Mouse (Mus musculus): ENCODE data around the gene Osgin1. TPM values are rescaled to one million over a fixed set of nuclear protein-coding genes. Genes with fewer than 3 reads are reported as not detected.

Gene Osgin1
- polyA plus RNA-seq, 1 experiment from 2014 or later, result 3.8 TPM

DNA sequence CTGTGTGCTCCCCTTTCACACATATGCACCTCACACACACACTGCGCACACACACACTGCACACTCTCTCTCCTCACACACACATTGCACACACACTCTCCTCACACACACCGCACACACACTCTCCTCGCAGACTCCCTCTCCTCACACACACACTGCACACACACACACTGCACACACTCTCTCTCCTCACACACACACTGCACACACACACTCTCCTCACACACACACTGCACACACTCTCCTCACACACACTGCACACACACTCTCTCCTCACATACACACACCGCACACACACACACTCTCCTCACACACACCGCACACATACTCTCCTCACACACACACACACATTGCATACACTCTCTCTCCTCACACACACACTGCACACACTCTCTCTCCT, 29.3 kb upstream of the Osgin1 start:
- WGBS, result 92% methylated on average over 5 of the region's 5 CpGs
- Histone ChIP-seq H3K9ac (no peak overlapping the region), H3K27ac (no peak overlapping the region), H3K9me3 (no peaks in the 10 kb centered on the region), H3K4me3 (replicated peaks) (no peak overlapping the region), H3K4me2 (replicated peaks) (no peak overlapping the region), H3K27me3 (replicated peaks) (no peaks in the 10 kb centered on the region), H3K4me1 (replicated peaks) (0 out of 2 replicates have a peak, but pooled peaks cover 4% of the 10 kb centered on the region), H3K36me3 (peaks cover 13% of the 10 kb centered on the region; the same call in 1 of the 2 replicates)
- no peak for ATAC-seq

DNA sequence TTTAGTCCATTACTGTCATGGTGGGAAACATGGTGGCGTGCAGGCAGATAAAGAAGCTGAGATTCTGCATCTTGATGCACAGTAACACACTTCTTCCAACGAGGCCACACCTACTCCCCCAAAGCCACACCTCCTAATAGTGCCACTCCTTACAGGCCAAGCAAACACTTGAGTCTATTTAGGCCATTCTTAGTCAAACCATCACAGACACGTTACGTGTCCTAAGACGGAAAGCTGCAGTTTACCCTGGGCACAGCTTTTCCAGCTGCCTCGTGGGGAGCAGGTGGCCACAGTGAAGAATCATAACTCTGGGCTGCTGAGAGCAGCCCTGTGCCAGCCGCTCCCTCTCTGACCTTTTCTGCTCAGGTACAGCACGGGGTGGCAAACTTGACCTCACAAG, 25.6 kb upstream of the Osgin1 start:
- Histone ChIP-seq H3K36me3 (peaks cover 18% of the 10 kb centered on the region; the same call in 1 of the 2 replicates), H3K4me1 (replicated peaks) (peaks cover 4% of the 10 kb centered on the region; the same call in 1 of the 2 replicates), H3K27ac (no peak overlapping the region), H3K9ac (no peak overlapping the region), H3K9me3 (no peaks in the 10 kb centered on the region), H3K4me3 (replicated peaks) (no peak overlapping the region), H3K27me3 (replicated peaks) (no peaks in the 10 kb centered on the region), H3K4me2 (replicated peaks) (no peak overlapping the region)
- WGBS, result 81% methylated on average over 8 of the region's 8 CpGs
- ATAC-seq, result no peak

DNA sequence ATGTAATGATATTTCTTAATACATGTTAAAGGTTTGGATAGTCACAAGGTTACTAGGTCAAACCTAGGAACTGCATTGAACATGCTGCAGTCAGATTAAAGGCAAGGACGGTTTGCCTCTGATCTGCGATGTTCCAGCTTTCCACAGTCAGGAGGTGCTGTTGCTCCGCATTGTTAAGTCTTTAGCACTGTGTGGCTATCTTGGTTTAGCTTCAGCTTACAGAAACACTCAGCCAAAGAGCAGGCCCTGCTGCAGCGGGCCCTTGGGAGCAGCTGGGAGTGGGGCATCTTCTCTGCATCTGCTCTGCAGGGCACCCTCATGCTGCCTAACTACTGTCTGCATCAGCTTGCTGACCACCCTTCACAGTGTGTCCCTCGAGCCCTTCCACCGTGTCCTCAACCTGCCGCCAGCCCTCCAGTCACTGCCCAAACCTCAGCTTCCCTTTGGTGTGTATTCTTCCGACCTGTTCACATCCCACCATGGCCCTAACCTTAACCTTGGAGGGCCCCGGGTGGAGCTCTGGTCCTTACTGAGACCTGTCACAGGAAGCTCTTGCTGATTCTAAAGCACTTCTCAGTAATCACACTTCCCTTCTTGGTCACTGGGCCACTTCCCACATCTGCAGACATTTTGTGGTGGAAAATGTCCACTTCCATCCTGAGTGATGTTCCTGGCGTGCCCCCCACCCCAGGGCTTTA, 21.7 kb upstream of the Osgin1 start:
- Histone ChIP-seq H3K27me3 (replicated peaks) (no peaks in the 10 kb centered on the region), H3K27ac (no peak overlapping the region)
- ATAC-seq, result peak; percentile 5; the same call in 1 of the 2 replicates

GRCm38 (mm10) chr8:119412735-119413498, 21.0 kb upstream of the Osgin1 start:
- peak overlapping the region; percentile 54 for H3K9ac ChIP-seq

More for the DNA sequence above, 21.7 kb upstream of the Osgin1 start:
- H3K4me1 ChIP-seq (replicated peaks), result peaks cover 4% of the 10 kb centered on the region; the same call in 1 of the 2 replicates
- H3K4me3 ChIP-seq (replicated peaks), result no peak overlapping the region
- H3K36me3 ChIP-seq, result peaks cover 16% of the 10 kb centered on the region; the same call in 1 of the 2 replicates
- H3K4me2 ChIP-seq (replicated peaks), result no peak overlapping the region
- H3K9me3 ChIP-seq, result no peaks in the 10 kb centered on the region
- no peak overlapping the region for H3K9ac ChIP-seq
- WGBS, result 58% methylated on average over 10 of the region's 10 CpGs

DNA sequence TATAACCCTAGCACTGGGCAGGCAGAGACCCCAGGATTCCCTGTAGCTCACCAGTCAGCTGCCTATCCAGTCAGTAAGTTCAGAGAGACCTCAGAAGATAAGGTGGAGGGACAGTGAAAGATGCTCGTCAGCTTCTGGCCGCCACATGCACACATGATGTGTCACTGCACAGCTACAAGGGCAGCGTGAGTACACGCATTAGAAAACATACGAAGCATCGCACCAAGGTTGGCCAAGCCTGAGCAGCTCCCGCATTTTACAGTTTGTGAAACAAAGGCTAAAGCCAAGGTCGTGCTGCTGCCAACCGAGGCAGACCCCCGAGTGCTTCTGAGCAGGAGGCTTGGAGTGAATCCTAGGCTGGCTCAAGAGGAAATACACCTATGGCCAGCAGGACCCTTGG, 20.3 kb upstream of the Osgin1 start:
- Histone ChIP-seq H3K4me3 (replicated peaks) (no peak overlapping the region), H3K4me2 (replicated peaks) (no peak overlapping the region), H3K36me3 (peaks cover 9% of the 10 kb centered on the region; the same call in 1 of the 2 replicates), H3K27me3 (replicated peaks) (no peaks in the 10 kb centered on the region), H3K9ac (no peak overlapping the region), H3K9me3 (no peaks in the 10 kb centered on the region), H3K4me1 (replicated peaks) (peaks cover 4% of the 10 kb centered on the region; the same call in 1 of the 2 replicates), H3K27ac (no peak overlapping the region)
- whole genome bisulfite sequencing, result 85% methylated on average over 10 of the region's 10 CpGs
- ATAC-seq, result no peak

More at GRCm38 (mm10) chr8:119412735-119413498, 21.0 kb upstream of the Osgin1 start:
- Histone ChIP-seq H3K4me2 (replicated peaks) (peak overlapping the region; percentile 62), H3K9me3 (no peaks in the 10 kb centered on the region), H3K36me3 (peaks cover 9% of the 10 kb centered on the region; the same call in 1 of the 2 replicates), H3K4me3 (replicated peaks) (no peak overlapping the region; the same call in 1 of the 2 replicates), H3K27me3 (replicated peaks) (no peaks in the 10 kb centered on the region), H3K27ac (no peak overlapping the region), H3K4me1 (replicated peaks) (peaks cover 4% of the 10 kb centered on the region; the same call in 1 of the 2 replicates)
- 11% methylated on average over 18 of the region's 18 CpGs for WGBS
- peak; percentile 78 for ATAC-seq

DNA sequence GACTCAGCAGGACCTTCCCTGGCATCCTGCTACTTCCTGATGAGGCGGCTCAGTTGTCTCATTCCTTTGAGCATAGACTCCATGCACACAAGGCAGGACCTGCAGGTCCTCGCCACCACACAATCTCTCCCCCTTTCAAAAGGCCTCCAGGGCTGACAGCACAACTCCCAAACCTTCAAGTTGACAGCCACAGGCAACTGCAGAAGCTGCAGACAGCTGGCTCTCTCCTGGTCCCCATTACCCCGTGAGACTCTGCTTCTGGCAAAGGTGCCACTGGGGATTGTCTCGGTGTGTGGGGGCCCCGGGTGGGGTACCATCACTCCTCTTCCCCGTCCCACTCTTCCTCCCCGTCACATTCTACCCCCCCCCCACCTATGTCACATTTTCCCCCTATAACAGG, 13.6 kb upstream of the Osgin1 start:
- H3K27ac ChIP-seq, result no peak overlapping the region
- peaks cover 20% of the 10 kb centered on the region for H3K4me1 ChIP-seq (replicated peaks)
- H3K4me3 ChIP-seq (replicated peaks), result no peak overlapping the region
- H3K9me3 ChIP-seq, result no peaks in the 10 kb centered on the region
- no peak overlapping the region for H3K4me2 ChIP-seq (replicated peaks)
- WGBS, result 78% methylated on average over 7 of the region's 7 CpGs
- no peak for ATAC-seq
- H3K36me3 ChIP-seq, result no peaks in the 10 kb centered on the region
- H3K27me3 ChIP-seq (replicated peaks), result no peaks in the 10 kb centered on the region
- no peak overlapping the region for H3K9ac ChIP-seq

- Histone ChIP-seq H3K4me3 (replicated peaks) (no peak overlapping the region), H3K36me3 (no peaks in the 10 kb centered on the region), H3K27ac (no peak overlapping the region), H3K27me3 (replicated peaks) (no peaks in the 10 kb centered on the region), H3K4me1 (replicated peaks) (peaks cover 27% of the 10 kb centered on the region), H3K9ac (no peak overlapping the region), H3K4me2 (replicated peaks) (no peak overlapping the region), H3K9me3 (no peaks in the 10 kb centered on the region)
- ATAC-seq, result no peak
- 69% methylated on average over 9 of the region's 9 CpGs for WGBS
Observed at GRCm38 (mm10) chr8:119421603-119422122, 12.3 kb upstream of the Osgin1 start.

GRCm38 (mm10) chr8:119422123-119422711, 11.7 kb upstream of the Osgin1 start:
- no peak for ATAC-seq
- Histone ChIP-seq H3K27me3 (replicated peaks) (no peaks in the 10 kb centered on the region), H3K9ac (no peak overlapping the region), H3K27ac (no peak overlapping the region), H3K9me3 (no peaks in the 10 kb centered on the region), H3K4me2 (replicated peaks) (no peak overlapping the region), H3K4me1 (replicated peaks) (peaks cover 27% of the 10 kb centered on the region), H3K36me3 (no peaks in the 10 kb centered on the region), H3K4me3 (replicated peaks) (no peak overlapping the region)
- 63% methylated on average over 9 of the region's 9 CpGs for WGBS

DNA sequence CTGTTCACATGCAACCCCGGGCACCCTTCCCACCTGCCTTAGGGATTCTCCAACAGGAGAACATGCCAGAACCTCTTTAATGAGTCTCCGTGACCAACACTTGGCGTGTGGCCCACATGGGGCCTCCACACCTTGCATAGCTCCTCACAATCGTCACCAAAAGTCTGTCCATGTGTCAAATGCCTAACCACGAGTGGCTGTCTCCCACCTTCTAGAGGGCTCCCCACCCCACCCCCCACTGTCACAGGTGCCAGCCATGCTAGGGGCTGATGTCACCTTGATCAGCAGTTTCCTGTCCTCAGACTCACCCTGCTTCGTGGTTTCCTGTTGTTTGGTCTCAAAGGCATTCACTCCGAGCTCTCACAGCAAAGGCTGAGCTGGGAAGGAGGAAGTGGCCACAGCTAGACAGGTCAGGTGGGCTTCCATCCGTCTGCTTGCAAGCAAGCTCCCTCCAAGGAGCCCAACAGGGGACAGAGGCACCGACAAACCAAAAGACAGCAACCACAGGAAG, 10.2 kb upstream of the Osgin1 start:
- peak; percentile 21; the same call in 1 of the 2 replicates for ATAC-seq
- WGBS, result 52% methylated on average over 9 of the region's 9 CpGs
- Histone ChIP-seq H3K36me3 (no peaks in the 10 kb centered on the region), H3K4me3 (replicated peaks) (no peak overlapping the region), H3K4me2 (replicated peaks) (no peak overlapping the region; the same call in 1 of the 2 replicates), H3K27me3 (replicated peaks) (no peaks in the 10 kb centered on the region), H3K9me3 (no peaks in the 10 kb centered on the region), H3K27ac (peak overlapping the region; percentile 40; the same call in 1 of the 2 replicates), H3K4me1 (replicated peaks) (peaks cover 27% of the 10 kb centered on the region), H3K9ac (no peak overlapping the region)

GRCm38 (mm10) chr8:119424199-119424733, 9.7 kb upstream of the Osgin1 start:
- Histone ChIP-seq H3K27ac (peak overlapping the region; percentile 40; the same call in 1 of the 2 replicates), H3K27me3 (replicated peaks) (no peaks in the 10 kb centered on the region), H3K9me3 (no peaks in the 10 kb centered on the region), H3K4me1 (replicated peaks) (peaks cover 26% of the 10 kb centered on the region), H3K4me2 (replicated peaks) (no peak overlapping the region; the same call in 1 of the 2 replicates), H3K4me3 (replicated peaks) (no peak overlapping the region), H3K36me3 (no peaks in the 10 kb centered on the region), H3K9ac (no peak overlapping the region)
- ATAC-seq, result no peak
- 72% methylated on average over 10 of the region's 10 CpGs for WGBS

DNA sequence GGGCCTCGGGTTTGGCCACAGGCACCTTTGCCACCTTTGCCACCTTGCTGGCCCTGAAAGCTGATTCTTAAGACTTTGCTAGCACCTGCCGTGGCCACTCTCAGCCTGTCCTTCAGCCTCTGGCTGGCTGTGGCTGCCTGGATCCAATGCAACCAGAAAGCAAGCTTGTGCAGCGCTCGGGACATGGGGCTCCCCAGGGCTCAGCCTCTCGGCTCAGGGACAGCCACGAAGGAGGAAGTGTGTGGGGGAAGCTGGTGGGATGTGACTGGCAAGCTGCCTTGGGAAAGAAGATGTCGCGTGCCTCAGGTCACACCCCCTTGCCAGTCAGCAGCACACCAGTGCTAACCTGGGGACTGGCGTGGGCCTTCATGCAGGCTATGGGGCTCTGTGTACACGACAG, 9.2 kb upstream of the Osgin1 start:
- no peak for ATAC-seq
- H3K4me3 ChIP-seq (replicated peaks), result no peak overlapping the region
- H3K4me2 ChIP-seq (replicated peaks), result no peak overlapping the region
- H3K4me1 ChIP-seq (replicated peaks), result peaks cover 23% of the 10 kb centered on the region
- no peaks in the 10 kb centered on the region for H3K36me3 ChIP-seq
- 77% methylated on average over 10 of the region's 10 CpGs for WGBS
- H3K9me3 ChIP-seq, result no peaks in the 10 kb centered on the region
- H3K9ac ChIP-seq, result no peak overlapping the region
- H3K27me3 ChIP-seq (replicated peaks), result no peaks in the 10 kb centered on the region
- H3K27ac ChIP-seq, result 0 out of 2 replicates have a peak overlapping the region, but pooled peaks have one; percentile 40
